ENCODE assay signal across 8 mouse cellular contexts in the genomic region with DNA sequence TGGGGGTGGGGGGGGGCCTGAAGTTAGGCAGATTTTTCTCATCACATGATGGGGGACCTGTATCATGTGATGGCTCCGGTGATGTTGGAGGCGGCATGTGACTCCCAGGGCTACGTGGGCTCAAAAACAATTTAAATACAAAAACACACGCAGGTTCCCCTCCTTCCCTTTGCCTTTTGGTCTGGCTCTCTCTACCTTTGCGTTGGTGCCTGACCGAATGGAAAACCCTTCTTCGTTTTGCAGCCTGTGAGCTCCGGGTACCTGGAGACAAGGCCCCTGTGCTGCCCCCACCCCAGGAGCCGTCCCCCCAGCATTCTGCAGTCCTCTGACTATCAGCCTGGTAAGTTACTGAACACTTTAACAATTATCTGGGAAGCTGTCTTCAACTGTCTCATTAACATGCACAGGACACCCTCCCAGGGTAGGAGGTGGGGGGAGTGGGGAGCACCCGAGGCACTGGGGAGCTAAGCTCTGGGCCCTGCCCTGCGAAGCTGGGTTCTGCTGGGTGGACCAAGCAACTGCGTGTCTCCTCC.
DNase-seq lines count a peak whose midpoint lies in the region; ATAC-seq and TF ChIP-seq lines count a peak whose summit lies in the region.

No protein-coding gene starts in this region.

- no peaks in the 10 kb centered on the region for H3K27me3 ChIP-seq in lung, embryonic 16.5 days (ENCODE audit: control insufficient read depth, insufficient read depth, low read depth, low read length)
- no peaks in the 10 kb centered on the region for H3K27me3 ChIP-seq in hindbrain, embryonic 16.5 days (replicated peaks; ENCODE audit: control insufficient read depth, insufficient read depth, low read length)
- H3K27me3 ChIP-seq in neural tube, embryonic 12.5 days (replicated peaks): no peaks in the 10 kb centered on the region

- H3K9me3 ChIP-seq in lung, embryonic 16.5 days (ENCODE audit: control insufficient read depth, low read length): no peaks in the 10 kb centered on the region
- no peaks in the 10 kb centered on the region for H3K9me3 ChIP-seq in hindbrain, embryonic 16.5 days (ENCODE audit: control insufficient read depth, low read length)
- H3K9me3 ChIP-seq in neural tube, embryonic 12.5 days: no peaks in the 10 kb centered on the region

- intact Hi-C loops in left cerebral cortex, adult 2 months (cut with DNase I): loop anchor here (5.0 kb wide), 1 partner anchor 51 kb away; no protein-coding TSS in a partner anchor

- H3K4me3 ChIP-seq in lung, embryonic 16.5 days (ENCODE audit: low read length): peak overlapping the region; percentile 38
- peak overlapping the region; percentile 54 for H3K4me3 ChIP-seq in hindbrain, embryonic 16.5 days (ENCODE audit: low read length)
- peak overlapping the region; percentile 55 for H3K4me3 ChIP-seq in left cerebral cortex, adult 2 months
- H3K4me3 ChIP-seq in neural tube, embryonic 12.5 days: peak overlapping the region; percentile 33

- TF ChIP-seq CTCF in left cerebral cortex, adult 2 months (IDR thresholded peaks at IDR 0.05): no peak

- no peak overlapping the region for H3K9ac ChIP-seq in lung, embryonic 16.5 days (ENCODE audit: low read length)
- peak overlapping the region; percentile 72 for H3K9ac ChIP-seq in hindbrain, embryonic 16.5 days (ENCODE audit: low read depth, low read length)
- H3K9ac ChIP-seq in neural tube, embryonic 12.5 days: peak overlapping the region; percentile 48

- H3K4me1 ChIP-seq in lung, embryonic 16.5 days (replicated peaks; ENCODE audit: control insufficient read depth, insufficient read depth, low read length): peaks cover 10% of the 10 kb centered on the region
- peaks cover 16% of the 10 kb centered on the region for H3K4me1 ChIP-seq in hindbrain, embryonic 16.5 days (ENCODE audit: control insufficient read depth, insufficient read depth, low read depth, low read length)
- H3K4me1 ChIP-seq in neural tube, embryonic 12.5 days: peaks cover 20% of the 10 kb centered on the region

- no peak; the same call in 1 of the 2 replicates for ATAC-seq in lung, embryonic 16.5 days (ENCODE audit: low read depth)
- ATAC-seq in hindbrain, embryonic 16.5 days: peak; percentile 78
- ATAC-seq in neural tube, embryonic 12.5 days (ENCODE audit: low FRiP score, low read depth): peak; percentile 86

- WGBS in lung, embryonic 16.5 days: 3% methylated on average over 12 of the region's 12 CpGs
- 3% methylated on average over 12 of the region's 12 CpGs for WGBS in hindbrain, embryonic 16.5 days
- WGBS in neural tube, embryonic 12.5 days: 5% methylated on average over 12 of the region's 12 CpGs

- H3K36me3 ChIP-seq in lung, embryonic 16.5 days (ENCODE audit: control insufficient read depth, insufficient read depth, low read length): no peaks in the 10 kb centered on the region
- no peaks in the 10 kb centered on the region for H3K36me3 ChIP-seq in hindbrain, embryonic 16.5 days (ENCODE audit: control insufficient read depth, insufficient read depth, low read length)
- no peaks in the 10 kb centered on the region for H3K36me3 ChIP-seq in neural tube, embryonic 12.5 days

- DNase-seq in lung, postnatal 25 days (ENCODE audit: low spot score): no peak
- DNase-seq in embryo, embryonic 10.5 days (ENCODE audit: low spot score): peak; percentile 9
- peak; percentile 23 to 44 for DNase-seq in left cerebral cortex, adult 2 months (ENCODE audit: extremely low spot score in 1 of 2, low spot score in 2 of 2)
- DNase-seq in adrenal gland, postnatal 10 days: no peak
- no peak for DNase-seq in adrenal gland, adult 8-10 months

- no peak overlapping the region for H3K27ac ChIP-seq in lung, embryonic 16.5 days (ENCODE audit: low read length)
- peak overlapping the region; percentile 92 for H3K27ac ChIP-seq in hindbrain, embryonic 16.5 days (ENCODE audit: low read depth, low read length)
- H3K27ac ChIP-seq in left cerebral cortex, adult 2 months: peak overlapping the region; percentile 87
- H3K27ac ChIP-seq in neural tube, embryonic 12.5 days: 0 out of 2 replicates have a peak overlapping the region, but pooled peaks have one; percentile 70

- peak overlapping the region; percentile 64 for H3K4me2 ChIP-seq in lung, embryonic 16.5 days (ENCODE audit: low read depth, low read length)
- H3K4me2 ChIP-seq in hindbrain, embryonic 16.5 days (ENCODE audit: low read length): peak overlapping the region; percentile 94
- H3K4me2 ChIP-seq in neural tube, embryonic 12.5 days (replicated peaks): peak overlapping the region; percentile 58

Comparison
In these comparisons a context has a peak if more than half of its experiments do, and no peak if none do; other contexts are left out.
1. DNase-seq: peak in embryo, embryonic 10.5 days (single experiment) and left cerebral cortex, adult 2 months (2 of 2); none in lung, postnatal 25 days (single experiment), adrenal gland, postnatal 10 days (single experiment) and adrenal gland, adult 8-10 months (single experiment).
2. Peak in every context shown above with its lines, with median percentiles within 50 percentile points of each other: H3K4me2 ChIP-seq and H3K4me3 ChIP-seq.